Mouse (Mus musculus) right cerebral cortex, postnatal 10 days (tissue): ENCODE measurements around the gene Cyp26b1.

Source experiments
- DNase-seq, 2 experiments: peaks; one replicate each; pipeline ENCODE4 v3.0.0; 2021; ENCODE audit warnings: low spot score in 2 of 2

Gene Cyp26b1

GRCm38 (mm10) chr6:84593693-84594092 lies at the start of gene Cyp26b1:
TSS of gene Cyp26b1 (minus strand) at chr6:84593908.
- DNase-seq, result peak; percentile 16 to 17

DNA sequence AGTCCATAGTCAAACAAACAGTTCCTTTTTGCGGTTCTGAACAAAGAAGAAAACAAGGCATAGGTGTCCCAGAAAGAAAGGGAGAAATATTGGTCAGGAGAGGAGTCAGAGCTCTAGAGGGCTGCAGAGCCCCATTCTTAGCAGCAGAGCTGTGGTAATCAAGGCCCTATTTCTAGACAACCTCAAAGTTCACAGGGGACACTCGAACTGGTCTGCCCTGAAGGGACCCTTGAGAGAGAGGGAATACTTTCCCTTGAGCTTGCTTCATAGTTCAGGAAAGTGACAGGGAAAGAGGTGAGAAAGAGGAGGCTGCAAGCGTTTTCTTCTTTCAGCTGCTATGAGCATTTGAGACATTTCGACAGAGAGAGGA lies 47.3 kb upstream of the Cyp26b1 start:
- no peak for DNase-seq

DNA sequence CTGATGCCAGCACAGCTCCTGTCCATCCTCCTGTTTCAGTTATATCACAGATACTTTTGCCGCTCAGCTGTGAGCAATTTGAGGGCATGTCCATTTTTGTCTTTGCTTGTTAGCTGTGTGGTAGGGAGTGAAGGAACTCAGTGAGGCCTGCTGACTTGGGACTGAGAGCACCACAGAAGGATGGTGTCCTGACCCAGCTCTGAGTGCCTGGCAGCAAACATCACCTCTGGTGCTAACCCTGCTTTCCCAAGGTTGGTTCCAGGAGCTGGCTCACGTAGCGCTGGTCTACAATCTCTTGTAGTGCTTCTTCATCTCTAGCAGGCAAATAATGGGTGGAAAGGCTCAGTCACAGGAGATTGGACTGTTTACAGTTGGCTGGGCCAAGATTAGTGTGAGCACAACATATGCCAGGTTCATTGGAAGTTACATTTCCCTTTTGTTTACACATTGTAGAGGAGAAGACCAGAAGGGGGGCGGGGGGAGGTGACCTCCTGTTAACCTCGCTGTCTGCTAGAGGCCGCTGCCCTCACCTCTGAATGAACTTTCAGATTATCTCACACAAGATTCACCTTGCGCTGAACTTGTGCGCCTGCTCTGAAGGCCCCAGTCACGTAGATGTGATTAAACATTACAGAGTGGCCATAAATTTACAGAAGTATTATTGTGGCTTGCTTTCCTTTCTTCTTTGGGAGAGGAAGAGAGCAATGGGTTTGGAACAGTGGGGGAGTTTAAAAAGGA lies 46.8 kb upstream of the Cyp26b1 start:
- no peak for DNase-seq

GRCm38 (mm10) chr6:84638206-84638605 lies 44.5 kb upstream of the Cyp26b1 start:
- DNase-seq, result no peak

GRCm38 (mm10) chr6:84631588-84631987 lies 37.9 kb upstream of the Cyp26b1 start:
- DNase-seq, result no peak

DNA sequence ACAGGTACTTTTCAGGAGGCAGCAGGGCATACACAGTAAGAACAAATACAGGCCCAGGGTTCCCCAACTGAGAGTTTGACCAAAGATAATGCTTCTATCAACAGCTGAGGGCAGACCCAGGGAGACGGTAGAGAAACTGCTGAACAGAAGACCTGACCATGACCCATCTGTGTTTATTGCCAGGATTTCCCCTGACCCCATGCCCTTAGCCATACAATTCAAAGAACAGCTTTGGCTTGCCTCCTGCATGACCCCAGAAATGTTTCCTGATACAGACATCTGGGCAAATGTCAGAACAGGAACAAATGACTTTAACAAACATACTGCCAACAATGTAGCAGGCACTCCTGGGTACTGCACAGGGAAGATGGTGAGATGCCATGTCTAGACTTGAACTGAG lies 36.6 kb upstream of the Cyp26b1 start:
- DNase-seq, result no peak

DNA sequence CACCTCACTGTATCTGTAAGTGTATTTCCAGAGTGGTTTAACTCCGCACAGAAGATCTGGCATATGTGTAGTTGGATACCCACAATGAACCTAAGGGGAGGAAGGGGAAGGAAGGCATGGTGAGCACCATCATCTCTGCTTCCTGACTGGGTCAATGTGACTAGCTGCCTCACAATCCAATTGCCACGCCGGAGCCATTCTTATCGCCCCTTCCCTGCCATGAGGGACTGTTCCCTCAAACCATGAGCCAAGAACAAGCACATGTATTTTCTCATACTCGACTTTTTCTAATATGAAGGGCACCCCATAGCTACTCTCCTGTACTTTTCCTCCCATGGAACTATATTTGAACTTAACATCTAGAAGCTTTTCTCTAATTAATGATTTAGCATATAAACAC lies 35.1 kb upstream of the Cyp26b1 start:
- DNase-seq, result no peak

DNA sequence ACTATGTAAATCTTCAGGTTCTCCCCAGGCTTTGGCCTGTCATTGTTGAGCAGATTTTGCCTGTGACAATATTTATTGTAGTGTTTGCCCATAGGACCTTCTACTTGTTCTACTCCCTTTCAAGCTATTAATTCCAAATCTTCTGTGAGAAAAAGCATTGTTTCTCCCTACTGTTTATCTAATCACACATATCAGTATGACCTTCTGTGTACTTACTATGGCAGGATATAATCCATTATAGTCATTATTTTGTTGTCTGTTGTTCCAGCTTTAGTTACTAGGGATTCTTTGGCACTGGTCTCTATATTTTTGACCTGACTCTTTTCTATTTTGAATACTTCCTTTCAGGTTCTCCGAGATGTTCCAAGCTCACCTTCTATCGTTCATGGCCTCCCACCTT lies 32.7 kb upstream of the Cyp26b1 start:
- DNase-seq, result no peak

GRCm38 (mm10) chr6:84619166-84619565 lies 25.5 kb upstream of the Cyp26b1 start:
- no peak for DNase-seq

GRCm38 (mm10) chr6:84617051-84617450 lies 23.3 kb upstream of the Cyp26b1 start:
- no peak for DNase-seq

- DNase-seq, result no peak
Measured at GRCm38 (mm10) chr6:84616586-84616985, 22.9 kb upstream of the Cyp26b1 start.

- no peak for DNase-seq
Measured at GRCm38 (mm10) chr6:84613561-84613960, 19.9 kb upstream of the Cyp26b1 start.

GRCm38 (mm10) chr6:84601136-84601889 lies 7.6 kb upstream of the Cyp26b1 start:
- peak; percentile 5 to 7 for DNase-seq

DNA sequence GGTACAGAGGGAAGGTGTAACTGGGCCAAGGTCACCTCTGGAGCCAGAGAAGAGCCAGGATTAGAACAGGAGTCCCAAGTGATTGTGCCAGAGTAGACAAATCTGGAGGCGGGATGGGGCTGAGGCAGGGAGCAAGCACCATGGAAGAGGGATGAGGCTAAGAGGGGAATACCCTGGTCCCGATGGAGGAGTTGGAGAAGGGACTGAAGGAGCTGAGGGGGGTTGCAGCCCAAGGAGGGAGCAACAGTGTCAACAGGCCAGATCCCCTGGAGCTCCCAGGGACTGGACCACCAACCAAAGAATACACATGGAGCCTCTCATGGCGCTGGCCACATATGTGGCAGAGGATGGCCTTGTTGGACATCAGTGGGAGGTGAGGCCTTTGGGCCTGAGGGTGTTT lies 5.6 kb upstream of the Cyp26b1 start:
- peak; percentile 6 to 13 for DNase-seq

DNA sequence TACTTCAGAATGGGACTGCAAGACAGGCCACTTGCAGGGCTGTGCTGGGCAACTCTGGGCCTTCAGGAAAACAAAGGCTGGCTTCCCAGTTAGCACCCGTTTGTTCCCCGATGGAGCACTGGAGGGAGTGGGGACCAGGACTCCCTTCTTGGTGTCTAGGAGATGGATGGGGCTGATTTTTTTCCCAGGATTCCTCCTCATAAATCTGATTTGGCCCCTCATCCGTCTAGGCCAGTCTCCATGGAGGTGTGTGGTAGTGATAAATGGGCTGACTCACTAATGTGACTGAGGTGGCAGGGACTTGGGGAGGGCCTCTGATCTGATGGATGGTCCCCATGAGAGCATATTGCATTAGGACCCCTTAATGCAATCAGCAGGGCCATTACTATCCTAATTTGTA lies 5.0 kb upstream of the Cyp26b1 start:
- DNase-seq, result peak; percentile 3 to 9

GRCm38 (mm10) chr6:84594626-84595025 lies 918 bp upstream of the Cyp26b1 start:
- peak; percentile 15 to 20 for DNase-seq

DNA sequence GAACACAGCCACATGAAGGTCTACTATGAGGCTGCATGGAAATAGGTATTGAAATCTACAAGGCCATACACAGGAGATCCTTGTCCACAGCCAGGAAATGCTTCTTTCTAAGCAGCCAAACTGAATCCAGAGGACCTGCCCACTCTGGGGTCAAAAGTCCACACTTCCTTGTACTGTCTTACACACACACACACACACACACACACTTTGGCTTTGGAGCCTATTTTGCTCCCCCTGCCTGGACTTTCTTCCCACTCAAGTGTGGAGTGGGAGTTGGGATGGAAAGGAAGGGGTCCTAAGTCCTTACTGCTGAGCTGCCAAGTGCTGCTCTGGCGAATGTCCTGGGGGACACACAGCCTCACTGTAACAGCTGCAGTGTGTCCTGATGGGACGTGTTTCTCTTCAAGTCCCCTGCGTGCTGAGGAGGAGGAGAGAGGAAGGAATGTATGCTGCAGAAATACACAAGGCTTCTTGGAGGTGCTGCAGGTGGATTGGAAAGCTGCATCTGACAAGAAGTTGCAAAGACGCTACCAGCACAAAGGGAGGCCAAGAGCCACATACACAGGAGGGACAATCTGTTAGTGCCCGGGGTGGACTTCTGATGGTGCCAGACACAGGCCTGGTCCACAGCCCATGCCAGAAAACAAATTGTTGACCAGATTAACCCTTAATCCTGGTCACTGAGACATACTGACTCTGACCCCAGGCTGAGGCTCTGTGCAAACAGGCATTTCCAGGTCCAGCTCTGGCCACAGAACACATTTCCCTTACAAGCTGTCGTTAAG lies 2.6 kb downstream of the Cyp26b1 start:
- peak; percentile 11 to 20 for DNase-seq

- peak; percentile 85 to 90 for DNase-seq
Measured at GRCm38 (mm10) chr6:84589742-84590686, 3.7 kb downstream of the Cyp26b1 start.

DNA sequence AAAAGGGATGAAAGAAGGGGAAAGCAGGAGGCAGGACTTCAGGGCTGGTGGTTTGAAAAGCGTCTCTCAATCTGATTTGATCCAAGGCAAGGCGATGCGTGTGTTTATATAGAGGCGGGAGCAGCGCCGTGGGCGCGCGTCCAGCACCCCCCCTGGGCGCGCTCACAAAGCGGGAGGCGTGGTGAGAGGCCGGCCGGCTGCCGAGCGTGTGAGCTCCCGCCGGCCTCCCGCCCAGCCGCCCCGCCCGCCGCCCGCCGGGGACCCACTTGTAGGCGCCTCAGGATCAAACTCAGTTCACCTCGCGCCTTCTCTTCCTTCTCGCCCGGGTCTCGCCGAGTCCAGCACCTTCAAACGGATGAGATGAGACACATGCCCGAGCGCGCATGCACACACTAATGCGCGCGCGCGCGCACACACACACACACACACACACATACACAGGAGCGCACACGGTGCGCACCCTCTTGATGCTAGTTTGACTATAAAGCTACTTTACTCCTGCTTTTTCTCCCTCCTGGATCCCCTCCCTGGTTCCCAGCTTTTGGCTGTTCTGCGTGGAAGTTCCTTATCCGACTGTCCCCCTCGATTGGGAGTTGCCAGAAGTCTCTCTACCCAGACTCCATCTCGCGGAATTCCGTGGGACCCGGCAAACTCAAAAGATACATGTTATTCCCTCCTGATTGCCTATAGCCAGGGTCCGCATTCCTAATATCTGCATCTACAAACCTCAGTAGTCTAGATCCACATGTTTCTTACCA lies 4.6 kb downstream of the Cyp26b1 start:
- DNase-seq, result peak in 1 of 2 experiments; percentile 38

- peak in 1 of 2 experiments; percentile 22 for DNase-seq
Measured at GRCm38 (mm10) chr6:84588221-84588894, 5.3 kb downstream of the Cyp26b1 start.
